Mouse (Mus musculus) liver, embryonic 14 days (tissue): ENCODE data around the gene Tns1. TPM values are rescaled to one million over a fixed set of nuclear protein-coding genes. Genes with fewer than 3 reads are reported as not detected.

Source experiments
- polyA plus RNA-seq: library from polyadenylated mRNA; depleted of rRNA; stranded (reverse); fragments of >200 nt; gene quantifications from 2 replicates; pipeline ENCODE4 v1.2.3, GENCODE M21; 2012; rRNA removed

The Tns1 gene
- 6.3 TPM in 2 replicates for polyA plus RNA-seq

GRCm38 (mm10) chr1:74124021-74124981, at the start of gene Tns1:
Gene Tns1, minus strand, starts transcription at chr1:74124449.

GRCm38 (mm10) chr1:74153461-74154184, 29.4 kb upstream of the Tns1 start, which contains the start of gene Cxcr2:
Gene Cxcr2, plus strand, starts transcription at chr1:74153989.

GRCm38 (mm10) chr1:74124991-74125552, 823 bp upstream of the Tns1 start, which contains the start of gene Rufy4:
Gene Rufy4, plus strand, starts transcription at chr1:74125541.

Other genes with a start within 250 kb of the Tns1 start
- gene Rufy4, start 1.1 kb upstream of the Tns1 start, polyA plus RNA-seq = 0.05 and 0.07 TPM in 2 replicates
- gene Cxcr2, start 29.5 kb upstream of the Tns1 start, polyA plus RNA-seq = 0.53 and 0.91 TPM in 2 replicates
- 0.06 TPM in 1 of 2 replicates, not detected in the other for gene Cxcr1, start 70.2 kb upstream of the Tns1 start, polyA plus RNA-seq
- 95.7 and 105 TPM in 2 replicates for gene Arpc2, start 111.6 kb upstream of the Tns1 start, polyA plus RNA-seq
- gene Gpbar1, start 154.1 kb upstream of the Tns1 start, polyA plus RNA-seq = 0.38 and 0.45 TPM in 2 replicates
- gene Aamp, start 160.3 kb upstream of the Tns1 start, polyA plus RNA-seq = 56.1 and 58.3 TPM in 2 replicates
- 16.0 and 16.4 TPM in 2 replicates for gene Pnkd, start 160.5 kb upstream of the Tns1 start, polyA plus RNA-seq
- 7.7 and 8.7 TPM in 2 replicates for gene Tmbim1, start 181.2 kb upstream of the Tns1 start, polyA plus RNA-seq
- 0.06 and 0.11 TPM in 2 replicates for gene Catip, start 237.7 kb upstream of the Tns1 start, polyA plus RNA-seq